Mouse (Mus musculus) liver, embryonic 15.5 days (tissue): ENCODE data around the gene Galc. TPM values are rescaled to one million over a fixed set of nuclear protein-coding genes. Genes with fewer than 3 reads are reported as not detected.

Experiments used
- ATAC-seq: fragments of 200-750 bp; cut with Nextera tagmentation; 2 replicates; pipeline ENCODE4 v1.8.0; 2017; ENCODE audit warnings: moderate number of reproducible peaks, mild to moderate bottlenecking, moderate library complexity; ENCODE audit not compliant: insufficient read depth
- H3K27ac ChIP-seq: fragments of 300-500 bp; sonication (generic); replicated peaks from 2 replicates; pipeline ENCODE4 v1.5.1; 2015; ENCODE audit warnings: mild to moderate bottlenecking, inconsistent platforms
- H3K27me3 ChIP-seq: fragments of 300-500 bp; sonication (generic); 2 replicates; pipeline ENCODE4 v1.6.1; 2015; ENCODE audit warnings: mild to moderate bottlenecking, inconsistent platforms
- H3K36me3 ChIP-seq: fragments of 300-500 bp; sonication (generic); replicated peaks from 2 replicates; pipeline ENCODE4 v1.6.1; 2015; ENCODE audit warnings: moderate library complexity, mild to moderate bottlenecking, inconsistent platforms
- H3K4me1 ChIP-seq: fragments of 300-500 bp; sonication (generic); replicated peaks from 2 replicates; pipeline ENCODE4 v1.6.1; 2015; ENCODE audit warnings: inconsistent platforms
- H3K4me2 ChIP-seq: fragments of 300-500 bp; sonication (generic); 2 replicates; pipeline ENCODE4 v1.6.1; 2015; ENCODE audit warnings: moderate library complexity, mild to moderate bottlenecking, inconsistent platforms
- H3K4me3 ChIP-seq: fragments of 300-500 bp; sonication (generic); replicated peaks from 2 replicates; pipeline ENCODE4 v1.5.1; 2015; ENCODE audit warnings: mild to moderate bottlenecking, inconsistent platforms
- H3K9ac ChIP-seq: fragments of 300-500 bp; sonication (generic); 2 replicates; pipeline ENCODE4 v1.6.1; 2015; ENCODE audit warnings: moderate library complexity, mild to moderate bottlenecking, inconsistent platforms
- H3K9me3 ChIP-seq: fragments of 300-500 bp; sonication (generic); replicated peaks from 2 replicates; pipeline ENCODE4 v1.6.1; 2016; ENCODE audit warnings: inconsistent platforms
- WGBS: fragments of 180-500 bp; shearing (Covaris S2); methylation state at CpG from one replicate; pipeline ENCODE4 v1.1.7; 2015; ENCODE audit warnings: mixed read lengths; ENCODE audit not compliant: insufficient replicate concordance; 5-methylcytosine and 5-hydroxymethylcytosine counted together
- polyA plus RNA-seq: library from polyadenylated mRNA; unstranded; fragments of >200 nt; fragmentation: Nextera tagmentation; extraction: Ambion mirVana; gene quantifications from 2 replicates; pipeline ENCODE4 v1.2.1, GENCODE M21; 2015

The Galc gene
- polyA plus RNA-seq, 1 experiment from 2014 or later, result 2.2 TPM

GRCm38 (mm10) chr12:98180235-98180800, 78.9 kb downstream of the Galc start:
- Histone ChIP-seq H3K4me3 (no peak overlapping the region), H3K9me3 (no peaks in the 10 kb centered on the region), H3K4me2 (no peak overlapping the region), H3K27me3 (no peaks in the 10 kb centered on the region), H3K4me1 (no peaks in the 10 kb centered on the region), H3K9ac (no peak overlapping the region), H3K36me3 (no peaks in the 10 kb centered on the region), H3K27ac (no peak overlapping the region)
- ATAC-seq, result no peak
- whole genome bisulfite sequencing, result 76% methylated on average over 16 of the region's 16 CpGs

DNA sequence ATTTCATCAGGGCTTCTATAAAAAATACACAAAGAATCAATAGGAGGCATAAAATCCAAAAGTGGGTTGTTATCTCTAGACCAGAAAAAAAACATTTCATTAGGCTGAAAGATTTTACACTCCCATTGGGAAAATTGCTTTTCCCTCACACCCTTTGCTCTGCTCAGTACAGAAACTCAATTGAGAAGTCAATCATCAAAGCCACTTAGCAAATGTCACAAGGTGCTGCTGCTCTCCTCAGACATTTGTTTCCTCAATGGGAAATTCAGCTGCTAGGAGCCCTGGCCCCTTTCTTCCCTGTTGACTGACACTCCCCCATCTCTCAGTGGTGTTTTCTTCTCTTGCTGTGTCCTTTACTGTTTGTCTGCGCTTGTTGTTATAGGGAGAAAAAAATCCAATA, 79.8 kb downstream of the Galc start:
- Histone ChIP-seq H3K4me1 (no peaks in the 10 kb centered on the region), H3K9me3 (no peaks in the 10 kb centered on the region), H3K27me3 (no peaks in the 10 kb centered on the region), H3K9ac (no peak overlapping the region), H3K36me3 (no peaks in the 10 kb centered on the region), H3K4me3 (no peak overlapping the region), H3K4me2 (no peak overlapping the region), H3K27ac (no peak overlapping the region)
- WGBS, result 58% methylated on average over 1 of the region's 1 CpGs
- no peak for ATAC-seq

- no peak overlapping the region for H3K4me3 ChIP-seq
- no peaks in the 10 kb centered on the region for H3K27me3 ChIP-seq
- H3K4me2 ChIP-seq, result no peak overlapping the region
- H3K4me1 ChIP-seq, result no peaks in the 10 kb centered on the region
- no peaks in the 10 kb centered on the region; the same call in 1 of the 2 replicates for H3K9me3 ChIP-seq
- H3K36me3 ChIP-seq, result no peaks in the 10 kb centered on the region
- H3K27ac ChIP-seq, result no peak overlapping the region
- no peak overlapping the region for H3K9ac ChIP-seq
- ATAC-seq, result no peak
- 78% methylated on average over 2 of the region's 2 CpGs for WGBS
These were observed 82.6 kb downstream of the Galc start for GRCm38 (mm10) chr12:98176632-98177031.

DNA sequence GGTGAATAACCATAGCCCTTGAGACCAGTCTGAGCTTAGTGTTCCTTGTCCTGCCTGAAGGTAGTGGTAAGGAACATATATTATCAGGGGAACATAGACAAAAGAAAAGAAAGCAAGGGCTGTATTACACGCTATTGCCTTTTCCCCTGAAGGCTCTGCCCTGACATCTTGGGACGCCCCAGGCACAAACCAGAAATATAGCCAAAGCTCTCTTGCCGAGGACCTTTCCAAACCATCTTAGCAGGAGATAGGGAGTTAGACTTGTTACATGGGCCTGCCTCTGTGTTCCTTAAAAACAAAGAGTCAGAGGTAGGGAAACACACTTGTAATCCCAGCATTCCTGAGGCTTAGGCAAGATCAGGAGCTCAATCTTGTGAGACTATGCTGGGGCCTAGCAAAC, 97.4 kb downstream of the Galc start:
- Histone ChIP-seq H3K4me3 (no peak overlapping the region), H3K36me3 (no peaks in the 10 kb centered on the region), H3K4me1 (no peaks in the 10 kb centered on the region), H3K9me3 (no peaks in the 10 kb centered on the region), H3K4me2 (no peak overlapping the region), H3K27ac (no peak overlapping the region), H3K9ac (no peak overlapping the region), H3K27me3 (no peaks in the 10 kb centered on the region)
- 65% methylated on average over 3 of the region's 3 CpGs for WGBS
- no peak for ATAC-seq

DNA sequence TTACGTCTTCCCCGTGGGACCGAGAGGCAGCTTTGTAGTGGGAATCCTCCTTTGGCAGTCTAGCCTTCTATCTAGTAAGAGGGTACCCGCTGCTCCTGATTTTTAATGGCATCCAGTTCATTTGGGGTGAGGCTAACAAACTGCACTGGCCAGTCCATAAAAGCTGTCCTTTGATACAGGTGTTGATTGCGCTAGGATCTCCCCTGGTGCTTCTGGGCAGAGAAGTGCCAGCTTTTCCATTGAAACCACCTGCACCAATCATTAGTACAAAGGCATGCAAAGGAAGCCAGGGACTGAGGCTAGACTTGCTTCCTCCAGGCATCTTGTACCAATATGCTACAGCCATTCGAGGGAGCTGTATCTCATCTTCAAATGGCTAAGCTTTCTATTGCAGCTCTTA, 98.4 kb downstream of the Galc start:
- Histone ChIP-seq H3K9me3 (no peaks in the 10 kb centered on the region), H3K27me3 (no peaks in the 10 kb centered on the region), H3K4me3 (no peak overlapping the region), H3K4me2 (no peak overlapping the region), H3K4me1 (no peaks in the 10 kb centered on the region), H3K36me3 (no peaks in the 10 kb centered on the region), H3K27ac (no peak overlapping the region), H3K9ac (no peak overlapping the region)
- WGBS, result 63% methylated on average over 6 of the region's 6 CpGs
- ATAC-seq, result no peak

Other genes starting within 250 kb of the Galc start
- gene Gpr65, start 9.2 kb upstream of the Galc start, polyA plus RNA-seq, result 2.7 and 3.3 TPM in 2 replicates